Mouse (Mus musculus) intestine, postnatal 0 days (tissue): ENCODE results near the gene Fam196b. TPM values are rescaled to one million over a fixed set of nuclear protein-coding genes. Genes with fewer than 3 reads are reported as not detected.

ENCODE experiments used
- ATAC-seq: fragments of 200-750 bp; cut with Nextera tagmentation; 2 replicates; pipeline ENCODE4 v1.8.0; 2017; ENCODE audit warnings: mild to moderate bottlenecking, moderate TSS enrichment, moderate library complexity
- H3K27ac ChIP-seq: fragments of 300-500 bp; sonication (generic); 2 replicates; pipeline ENCODE4 v1.5.1; 2014; ENCODE audit warnings: mild to moderate bottlenecking, low read depth, low read length, moderate library complexity
- H3K27me3 ChIP-seq: fragments of 300-500 bp; sonication (generic); replicated peaks from 2 replicates; pipeline ENCODE4 v1.6.1; 2014; ENCODE audit warnings: low read length, mixed read lengths; ENCODE audit not compliant: control insufficient read depth, insufficient read depth
- H3K36me3 ChIP-seq: fragments of 300-500 bp; sonication (generic); 2 replicates; pipeline ENCODE4 v1.6.1; 2014; ENCODE audit warnings: mild to moderate bottlenecking, moderate library complexity; ENCODE audit not compliant: control insufficient read depth, insufficient read depth
- H3K4me1 ChIP-seq: fragments of 300-500 bp; sonication (generic); replicated peaks from 2 replicates; pipeline ENCODE4 v1.6.1; 2014; ENCODE audit warnings: antibody characterized with exemption, low read length, mixed read lengths; ENCODE audit not compliant: control insufficient read depth, insufficient read depth
- H3K4me2 ChIP-seq: fragments of 300-500 bp; sonication (generic); replicated peaks from 2 replicates; pipeline ENCODE4 v1.6.1; 2014; ENCODE audit warnings: low read depth, mild to moderate bottlenecking, moderate library complexity
- H3K4me3 ChIP-seq: fragments of 300-500 bp; sonication (generic); 2 replicates; pipeline ENCODE4 v1.5.1; 2014; ENCODE audit warnings: low read depth, low read length
- H3K9ac ChIP-seq: fragments of 300-500 bp; sonication (generic); 2 replicates; pipeline ENCODE4 v1.6.1; 2014; ENCODE audit warnings: mild to moderate bottlenecking, low read depth, low read length
- H3K9me3 ChIP-seq: fragments of 300-500 bp; sonication (generic); 2 replicates; pipeline ENCODE4 v1.6.1; 2016; ENCODE audit warnings: mixed run types; ENCODE audit not compliant: control insufficient read depth
- CTCF ChIP-seq: sonication (generic); IDR thresholded peaks from 2 replicates; pipeline ENCODE4 v1.5.1; 2016; ENCODE audit warnings: low read depth, mild to moderate bottlenecking, control low read depth, antibody characterized with exemption, moderate library complexity
- WGBS: fragments of 180-500 bp; shearing (Covaris S2); extraction: QIAGEN DNeasy Blood & Tissue Kit; methylation state at CpG from one replicate; pipeline ENCODE4 v1.1.7; 2014; 5-methylcytosine and 5-hydroxymethylcytosine counted together
- polyA plus RNA-seq: library from polyadenylated mRNA; unstranded; fragments of >200 nt; fragmentation: Nextera tagmentation; extraction: Ambion mirVana; gene quantifications from 2 replicates; pipeline ENCODE4 v1.2.1, GENCODE M21; 2015

Gene Fam196b
- polyA plus RNA-seq, 1 experiment from 2014 or later: 0.07 TPM

DNA sequence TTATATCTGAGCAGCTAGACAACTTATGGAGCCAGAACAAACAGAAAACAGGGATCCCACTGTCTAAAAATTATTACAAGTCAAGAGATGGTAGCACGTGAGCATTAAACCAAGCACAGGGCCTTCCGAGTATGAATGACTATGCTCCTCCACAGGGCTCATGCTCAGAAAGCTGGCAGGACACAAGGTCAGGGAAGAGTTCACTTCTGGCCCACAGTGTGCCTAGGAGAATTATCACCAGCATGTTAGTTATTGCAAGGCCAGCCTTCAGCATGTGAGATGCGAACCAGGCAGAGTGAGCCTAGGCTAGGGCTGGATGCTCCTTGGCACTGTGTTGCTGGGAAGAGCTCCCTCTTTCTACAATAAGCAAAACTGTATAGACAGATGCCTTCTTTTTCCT is 5.9 kb upstream of the Fam196b start:
- TF ChIP-seq CTCF: no peak
- WGBS: 89% methylated on average over 3 of the region's 3 CpGs
- no peaks in the 10 kb centered on the region for H3K4me1 ChIP-seq
- no peak overlapping the region for H3K9ac ChIP-seq
- H3K4me2 ChIP-seq: no peak overlapping the region
- ATAC-seq: no peak
- no peaks in the 10 kb centered on the region for H3K9me3 ChIP-seq
- no peaks in the 10 kb centered on the region for H3K36me3 ChIP-seq
- no peak overlapping the region for H3K4me3 ChIP-seq
- no peak overlapping the region for H3K27ac ChIP-seq
- H3K27me3 ChIP-seq: no peaks in the 10 kb centered on the region

DNA sequence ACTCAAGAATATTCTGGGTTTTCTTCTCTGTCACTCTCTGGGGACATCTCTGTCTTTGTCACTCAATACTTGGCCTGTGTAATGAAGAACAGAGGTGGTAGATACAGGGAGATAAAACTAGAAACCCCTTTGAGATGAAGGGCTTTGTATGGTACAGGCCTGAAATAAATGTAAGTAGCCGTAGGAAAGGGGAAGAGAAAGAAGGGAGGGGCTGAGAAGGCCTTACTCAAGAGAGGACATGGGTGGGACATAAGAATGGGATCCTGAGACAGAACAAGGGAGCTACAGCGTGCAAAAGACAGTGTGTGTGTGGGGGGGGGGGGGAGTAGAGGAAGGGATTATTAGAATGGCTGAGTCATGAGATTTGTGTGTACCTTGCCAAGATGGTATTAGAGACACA is 5.3 kb upstream of the Fam196b start:
- 58% methylated on average over 2 of the region's 2 CpGs for WGBS
- H3K4me2 ChIP-seq: no peak overlapping the region

DNA sequence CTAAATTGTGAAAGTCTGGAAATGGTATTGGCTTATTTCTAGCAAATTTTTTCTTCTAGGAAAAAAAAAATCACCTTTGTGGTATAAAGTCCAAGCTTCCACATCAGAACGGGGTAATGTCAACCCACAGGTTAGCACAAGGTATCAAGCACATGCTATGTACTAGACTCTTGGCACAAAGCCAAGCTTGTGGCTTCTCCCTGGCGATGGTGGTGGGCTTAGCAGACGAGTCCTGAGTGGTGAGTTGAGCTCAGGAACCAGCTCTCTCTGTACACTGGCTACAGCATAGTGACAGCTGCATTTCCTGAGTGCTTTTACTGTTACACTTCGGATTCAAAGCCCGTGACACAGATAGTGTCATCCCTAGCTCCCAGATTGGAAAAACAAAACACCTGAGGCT is 2.9 kb upstream of the Fam196b start:
- WGBS: 51% methylated on average over 5 of the region's 5 CpGs
- Histone ChIP-seq H3K4me1 (no peaks in the 10 kb centered on the region), H3K27ac (no peak overlapping the region), H3K9me3 (no peaks in the 10 kb centered on the region), H3K4me2 (no peak overlapping the region), H3K4me3 (no peak overlapping the region), H3K36me3 (no peaks in the 10 kb centered on the region), H3K9ac (no peak overlapping the region), H3K27me3 (no peaks in the 10 kb centered on the region)
- ATAC-seq: no peak
- no peak for TF ChIP-seq CTCF

More for the DNA sequence above, 5.3 kb upstream of the Fam196b start:
- Histone ChIP-seq H3K4me3 (no peak overlapping the region), H3K36me3 (no peaks in the 10 kb centered on the region), H3K27ac (no peak overlapping the region), H3K27me3 (no peaks in the 10 kb centered on the region), H3K9ac (no peak overlapping the region), H3K4me1 (no peaks in the 10 kb centered on the region), H3K9me3 (no peaks in the 10 kb centered on the region)
- no peak for ATAC-seq
- no peak for TF ChIP-seq CTCF

DNA sequence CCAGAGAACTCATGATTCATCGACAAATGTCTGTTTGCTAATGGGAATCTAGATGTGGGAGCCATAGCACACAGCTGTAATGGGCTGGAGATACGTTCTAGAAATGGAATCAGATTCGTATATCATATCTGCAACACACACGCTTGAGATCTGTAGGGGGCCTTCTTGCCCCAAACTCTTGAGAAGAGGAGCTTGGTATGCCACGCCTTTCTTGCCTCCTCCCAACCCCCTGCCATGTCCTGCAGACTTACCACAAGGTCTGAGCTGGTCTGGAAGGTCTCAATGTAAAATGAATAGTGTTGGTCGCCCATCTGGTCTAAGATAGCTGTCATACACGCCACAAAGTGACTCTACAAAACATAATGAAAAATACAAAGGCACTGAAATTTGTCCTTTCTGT is 2.4 kb upstream of the Fam196b start:
- ATAC-seq: no peak
- no peak for TF ChIP-seq CTCF

DNA sequence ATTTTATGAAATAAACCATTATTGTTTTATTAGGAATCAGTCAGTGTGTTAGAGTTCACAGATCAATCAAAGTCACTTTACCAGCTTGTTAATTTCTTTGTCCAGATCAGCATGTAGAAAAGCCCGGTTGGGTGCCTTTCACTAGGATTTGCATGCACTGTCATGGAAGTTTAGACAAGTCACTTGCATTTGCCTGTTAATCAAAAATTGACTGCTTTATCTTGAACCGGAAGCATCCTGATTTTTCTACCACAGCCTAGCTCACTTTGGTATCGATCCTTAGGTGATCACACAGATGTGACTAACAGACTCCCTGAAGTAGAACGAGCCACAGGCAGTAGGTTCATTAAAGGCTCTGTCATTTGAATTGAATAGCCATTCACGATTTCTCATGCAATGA is 761 bp downstream of the Fam196b start:
- no peaks in the 10 kb centered on the region for H3K36me3 ChIP-seq
- no peak overlapping the region for H3K4me3 ChIP-seq
- H3K27ac ChIP-seq: no peak overlapping the region
- H3K9me3 ChIP-seq: no peaks in the 10 kb centered on the region
- H3K4me2 ChIP-seq: no peak overlapping the region
- no peaks in the 10 kb centered on the region for H3K4me1 ChIP-seq
- no peak for TF ChIP-seq CTCF
- 50% methylated on average over 5 of the region's 5 CpGs for WGBS
- H3K9ac ChIP-seq: no peak overlapping the region
- no peaks in the 10 kb centered on the region for H3K27me3 ChIP-seq
- ATAC-seq: no peak

More for the DNA sequence above, 2.4 kb upstream of the Fam196b start:
- Histone ChIP-seq H3K4me2 (no peak overlapping the region), H3K4me1 (no peaks in the 10 kb centered on the region), H3K27me3 (no peaks in the 10 kb centered on the region), H3K27ac (no peak overlapping the region), H3K4me3 (no peak overlapping the region), H3K36me3 (no peaks in the 10 kb centered on the region), H3K9me3 (no peaks in the 10 kb centered on the region), H3K9ac (no peak overlapping the region)
- 64% methylated on average over 7 of the region's 7 CpGs for WGBS

DNA sequence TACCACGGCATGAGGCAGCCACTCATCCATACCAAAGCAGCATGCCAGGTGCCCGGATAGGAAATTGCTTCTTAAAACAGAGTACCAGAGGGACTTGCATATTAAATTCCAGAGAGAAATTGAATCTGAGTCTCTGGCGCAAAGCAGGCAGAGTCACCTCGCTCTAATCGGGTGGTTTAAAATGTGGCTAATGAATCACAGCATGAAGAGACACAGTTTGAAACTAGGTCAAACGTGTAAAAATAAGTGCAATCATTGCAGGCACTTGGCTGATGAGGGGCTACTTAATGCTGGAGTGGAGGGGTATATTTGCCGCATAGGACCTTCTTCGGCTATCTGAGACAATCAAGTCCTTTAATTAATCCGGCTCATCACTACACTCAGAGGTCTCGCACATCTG is 1.6 kb downstream of the Fam196b start:
- H3K4me1 ChIP-seq: no peaks in the 10 kb centered on the region
- H3K27me3 ChIP-seq: no peaks in the 10 kb centered on the region
- no peaks in the 10 kb centered on the region for H3K9me3 ChIP-seq
- ATAC-seq: no peak
- H3K27ac ChIP-seq: no peak overlapping the region
- no peak overlapping the region for H3K4me3 ChIP-seq
- WGBS: 85% methylated on average over 10 of the region's 10 CpGs
- no peaks in the 10 kb centered on the region for H3K36me3 ChIP-seq
- TF ChIP-seq CTCF: no peak
- no peak overlapping the region for H3K9ac ChIP-seq
- H3K4me2 ChIP-seq: no peak overlapping the region

DNA sequence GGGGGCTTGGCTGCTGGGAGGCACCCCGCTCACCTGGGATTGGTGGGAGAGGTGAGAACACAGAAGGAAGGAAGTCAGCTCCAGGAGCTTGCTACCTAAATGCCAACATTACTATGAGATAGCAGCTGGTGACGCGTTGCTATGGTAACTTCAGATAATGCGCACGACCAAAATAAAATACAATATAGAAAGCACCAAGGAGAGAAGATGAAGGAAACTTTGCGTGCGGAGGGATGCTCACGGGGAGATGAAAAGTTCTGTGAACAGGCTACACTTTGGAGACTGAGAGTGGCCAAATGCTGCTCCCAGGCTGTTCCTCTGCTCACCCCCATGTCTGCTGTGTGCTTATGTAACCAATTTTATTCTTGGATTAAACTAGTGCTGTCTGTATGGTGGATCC is 2.4 kb downstream of the Fam196b start:
- ATAC-seq: no peak
- no peak overlapping the region for H3K9ac ChIP-seq
- 68% methylated on average over 8 of the region's 8 CpGs for WGBS
- TF ChIP-seq CTCF: no peak
- H3K4me2 ChIP-seq: no peak overlapping the region
- H3K27ac ChIP-seq: no peak overlapping the region
- no peaks in the 10 kb centered on the region for H3K4me1 ChIP-seq
- H3K4me3 ChIP-seq: no peak overlapping the region
- no peaks in the 10 kb centered on the region for H3K36me3 ChIP-seq
- no peaks in the 10 kb centered on the region for H3K27me3 ChIP-seq
- H3K9me3 ChIP-seq: no peaks in the 10 kb centered on the region
